Mouse (Mus musculus) ovary, adult 18-20 months (tissue): Measurements from ENCODE around the gene Olfr1173.

Experiments used
- DNase-seq: peaks from one replicate; pipeline ENCODE4 v3.0.0; 2022; ENCODE audit warnings: low spot score, mixed read lengths

The Olfr1173 gene

GRCm38 (mm10) chr2:88279775-88280174 lies at the start of gene Olfr1173:
Gene Olfr1173 (minus strand): TSS chr2:88279875.
- no peak for DNase-seq

- DNase-seq, result no peak
Measured at GRCm38 (mm10) chr2:88327115-88327514, 47.4 kb upstream of the Olfr1173 start, which contains the start of gene Olfr1175-ps. Gene Olfr1175-ps (minus strand): TSS chr2:88327215.

- no peak for DNase-seq
Measured at GRCm38 (mm10) chr2:88315035-88315434, 35.4 kb upstream of the Olfr1173 start, which contains the start of gene Olfr1174-ps. Gene Olfr1174-ps (minus strand): TSS chr2:88315135.

GRCm38 (mm10) chr2:88228234-88228633 lies 51.4 kb downstream of the Olfr1173 start, which contains the start of gene Olfr1170:
Gene Olfr1170 (minus strand): TSS chr2:88228334.
- DNase-seq, result no peak
